Mouse (Mus musculus): ENCODE results near the gene Spata25. TPM values are rescaled to one million over a fixed set of nuclear protein-coding genes. Genes with fewer than 3 reads are reported as not detected.

The Spata25 gene
- total RNA-seq, 1 experiment from 2014 or later: not detected

GRCm38 (mm10) chr2:164776801-164777200 lies 51.5 kb downstream of the Spata25 start:
- no peak for ATAC-seq (replicated peaks in 1 of 2; ENCODE audit: insufficient read depth in 1 of 2, low FRiP score in 2 of 2, low TSS enrichment in 1 of 2, low read depth in 1 of 2, poor library complexity in 2 of 2, severe bottlenecking in 2 of 2)

Other genes with a start within 250 kb of the Spata25 start
- not detected in 2 replicates for gene Wfdc6a, start 243.1 kb downstream of the Spata25 start, total RNA-seq (2017)
- gene Eppin, start 234.9 kb downstream of the Spata25 start, total RNA-seq (2017): not detected in 2 replicates
- gene Wfdc6b, start 215.0 kb downstream of the Spata25 start, total RNA-seq (2017): not detected in 2 replicates
- gene Wfdc8, start 214.9 kb downstream of the Spata25 start, total RNA-seq (2017): not detected in 2 replicates
- not detected in 2 replicates for gene Wfdc16, start 189.7 kb downstream of the Spata25 start, total RNA-seq (2017)
- gene Wfdc10, start 172.5 kb downstream of the Spata25 start, total RNA-seq (2017): 3.5 TPM in 1 of 2 replicates, not detected in the other
- gene Wfdc9, start 172.0 kb downstream of the Spata25 start, total RNA-seq (2017): not detected in 2 replicates
- not detected in 2 replicates for gene Wfdc11, start 154.4 kb downstream of the Spata25 start, total RNA-seq (2017)
- gene Wfdc13, start 143.4 kb downstream of the Spata25 start, total RNA-seq (2017): not detected in 2 replicates
- gene Spint4, start 130.0 kb downstream of the Spata25 start, total RNA-seq (2017): not detected in 2 replicates
- gene Spint5, start 113.2 kb downstream of the Spata25 start, total RNA-seq (2017): not detected in 2 replicates
- 1.6 and 1.9 TPM in 2 replicates for gene Wfdc3, start 82.6 kb downstream of the Spata25 start, total RNA-seq (2017)
- gene Dnttip1, start 82.6 kb downstream of the Spata25 start, total RNA-seq (2017): 22.9 and 31.3 TPM in 2 replicates
- 60.3 and 131 TPM in 2 replicates for gene Ube2c, start 58.6 kb downstream of the Spata25 start, total RNA-seq (2017)
- gene Tnnc2, start 48.6 kb downstream of the Spata25 start, total RNA-seq (2017): 1.6 TPM in 1 of 2 replicates, not detected in the other
- 2.0 and 2.2 TPM in 2 replicates for gene Snx21, start 42.7 kb downstream of the Spata25 start, total RNA-seq (2017)
- 7.5 and 28.1 TPM in 2 replicates for gene Acot8, start 23.7 kb downstream of the Spata25 start, total RNA-seq (2017)
- 2.5 and 4.1 TPM in 2 replicates for gene Zswim3, start 23.4 kb downstream of the Spata25 start, total RNA-seq (2017)
- gene Zswim1, start 5.9 kb downstream of the Spata25 start, total RNA-seq (2017): 1.9 and 2.4 TPM in 2 replicates
- gene Ctsa, start 4.3 kb upstream of the Spata25 start, total RNA-seq (2017): 53.0 and 74.2 TPM in 2 replicates
- gene Neurl2, start 4.9 kb upstream of the Spata25 start, total RNA-seq (2017): 2.1 TPM in 1 of 2 replicates, not detected in the other
- gene Pltp, start 29.2 kb upstream of the Spata25 start, total RNA-seq (2017): 0.55 and 0.56 TPM in 2 replicates
- 19.7 and 23.4 TPM in 2 replicates for gene Pcif1, start 50.8 kb upstream of the Spata25 start, total RNA-seq (2017)
- 6.6 and 10.5 TPM in 2 replicates for gene Zfp335, start 83.2 kb upstream of the Spata25 start, total RNA-seq (2017)
- gene Mmp9, start 112.2 kb upstream of the Spata25 start, total RNA-seq (2017): 15.3 and 37.5 TPM in 2 replicates
- gene Slc12a5, start 132.3 kb upstream of the Spata25 start, total RNA-seq (2017): 0.45 and 0.63 TPM in 2 replicates
- 42.7 and 58.0 TPM in 2 replicates for gene Ncoa5, start 206.3 kb upstream of the Spata25 start, total RNA-seq (2017)
- 0.94 and 3.4 TPM in 2 replicates for gene Cd40, start 227.1 kb upstream of the Spata25 start, total RNA-seq (2017)